9 mouse cellular contexts compared by ENCODE assay signal in genomic region chr6:52175864-52176263, GRCm38 (mm10). TPM values are rescaled to one million over a fixed set of nuclear protein-coding genes. Genes with fewer than 3 reads are reported as not detected.
DNase-seq lines count a peak whose midpoint lies in the region; ATAC-seq lines count a peak whose summit lies in the region.
"Had no signal": no experiment of that assay in that cellular context is flagged by ENCODE, and none has a peak within 500 bp of the region (broad histone marks: within the 10 kb centered on the region; RNA-seq: fewer than 3 reads in every experiment).

No protein-coding gene starts in this region.

- H3K36me3 ChIP-seq in heart, embryonic 12.5 days: no peaks in the 10 kb centered on the region
- H3K36me3 ChIP-seq in heart, embryonic 16.5 days (ENCODE audit: control insufficient read depth, insufficient read depth): no peaks in the 10 kb centered on the region
- H3K36me3 ChIP-seq in neural tube, embryonic 12.5 days: peaks cover 7% of the 10 kb centered on the region; the same call in 1 of the 2 replicates

- DNase-seq in heart, adult 18-20 months: no peak
- peak; percentile 82 to 89 for DNase-seq in kidney, postnatal 4 days
- DNase-seq in spleen, postnatal 10 days (ENCODE audit: low spot score in 2 of 2): no peak
- no peak for DNase-seq in right cerebral cortex, postnatal 14 days

- peaks cover 17% of the 10 kb centered on the region for H3K4me1 ChIP-seq in heart, embryonic 12.5 days (replicated peaks)
- H3K4me1 ChIP-seq in heart, embryonic 16.5 days (ENCODE audit: control insufficient read depth, insufficient read depth, low read length): peaks cover 2% of the 10 kb centered on the region; the same call in 1 of the 2 replicates
- H3K4me1 ChIP-seq in neural tube, embryonic 12.5 days: peaks cover 83% of the 10 kb centered on the region

- WGBS in heart, embryonic 12.5 days: 3% methylated on average over 18 of the region's 35 CpGs
- under 1% methylated on average over 25 of the region's 35 CpGs for WGBS in heart, embryonic 16.5 days
- 3% methylated on average over 22 of the region's 35 CpGs for WGBS in neural tube, embryonic 12.5 days

- peak overlapping the region; percentile 61 for H3K27ac ChIP-seq in heart, embryonic 12.5 days (ENCODE audit: poor library complexity, severe bottlenecking)
- peak overlapping the region; percentile 40 for H3K27ac ChIP-seq in heart, embryonic 16.5 days (ENCODE audit: low read length)
- H3K27ac ChIP-seq in neural tube, embryonic 12.5 days: peak overlapping the region; percentile 100
- H3K27ac ChIP-seq: liver, embryonic 14.5 days had no signal

- peaks cover 95% of the 10 kb centered on the region for H3K27me3 ChIP-seq in heart, embryonic 12.5 days (replicated peaks)
- H3K27me3 ChIP-seq in heart, embryonic 16.5 days (ENCODE audit: control insufficient read depth, insufficient read depth, low read length): peaks cover 93% of the 10 kb centered on the region
- H3K27me3 ChIP-seq in neural tube, embryonic 12.5 days (replicated peaks): no peaks in the 10 kb centered on the region

- H3K9ac ChIP-seq in heart, embryonic 12.5 days: peak overlapping the region; percentile 21; the same call in 1 of the 2 replicates
- H3K9ac ChIP-seq in heart, embryonic 16.5 days (ENCODE audit: low read length): peak overlapping the region; percentile 61
- H3K9ac ChIP-seq in neural tube, embryonic 12.5 days: peak overlapping the region; percentile 93
- H3K9ac ChIP-seq: liver, embryonic 14.5 days had no signal

- peak overlapping the region; percentile 40 for H3K4me3 ChIP-seq in heart, embryonic 12.5 days
- H3K4me3 ChIP-seq in heart, embryonic 16.5 days (ENCODE audit: low read length): peak overlapping the region; percentile 49
- peak overlapping the region; percentile 78 for H3K4me3 ChIP-seq in neural tube, embryonic 12.5 days

- ATAC-seq in heart, embryonic 12.5 days (ENCODE audit: insufficient number of reproducible peaks, low FRiP score): no peak
- ATAC-seq in heart, embryonic 16.5 days (replicated peaks; ENCODE audit: extremely low read depth, insufficient read depth, low FRiP score): no peak
- ATAC-seq in neural tube, embryonic 12.5 days (ENCODE audit: low FRiP score, low read depth): peak; percentile 55
- ATAC-seq in megakaryocyte progenitor cell, adult 5-6 weeks (replicated peaks; ENCODE audit: poor library complexity): no peak

- H3K4me2 ChIP-seq in heart, embryonic 12.5 days: peak overlapping the region; percentile 47
- peak overlapping the region; percentile 48 for H3K4me2 ChIP-seq in heart, embryonic 16.5 days (ENCODE audit: low read depth, low read length)
- H3K4me2 ChIP-seq in neural tube, embryonic 12.5 days (replicated peaks): peak overlapping the region; percentile 99

- no peaks in the 10 kb centered on the region for H3K9me3 ChIP-seq in heart, embryonic 12.5 days (replicated peaks)
- no peaks in the 10 kb centered on the region for H3K9me3 ChIP-seq in heart, embryonic 16.5 days (replicated peaks; ENCODE audit: control insufficient read depth, low read length)
- H3K9me3 ChIP-seq in neural tube, embryonic 12.5 days: no peaks in the 10 kb centered on the region

RNA-seq across cellular contexts. Expression of gene 5730596B20Rik, which starts 1.4 kb away (rescaled TPM):
- polyA plus RNA-seq in heart, embryonic 12.5 days (2016; fragmentation: Nextera tagmentation; extraction: Ambion mirVana): 0.15 and 0.36 TPM in 2 replicates
- not detected for total RNA-seq in heart, adult 18-20 months (2021)
- polyA plus RNA-seq in heart, embryonic 16.5 days (2015; fragmentation: Nextera tagmentation; extraction: Ambion mirVana): 0.13 and 0.32 TPM in 2 replicates
- polyA plus RNA-seq in neural tube, embryonic 12.5 days (2016; fragmentation: Nextera tagmentation; extraction: Ambion mirVana): 6.4 and 7.0 TPM in 2 replicates
- not detected in 2 replicates for total RNA-seq in megakaryocyte progenitor cell, adult 5-6 weeks (2015)
- not detected in 2 replicates for total RNA-seq in megakaryocyte progenitor cell, adult 5-6 weeks (2017)

RNA-seq across cellular contexts. Expression of gene Hoxa2, which starts 11.2 kb away (rescaled TPM):
- 0.98 and 1.2 TPM in 2 replicates for polyA plus RNA-seq in heart, embryonic 12.5 days (2016; fragmentation: Nextera tagmentation; extraction: Ambion mirVana)
- under 1 TPM; 0.15 TPM for total RNA-seq in heart, adult 18-20 months (2021)
- 1.5 and 2.0 TPM in 2 replicates for polyA plus RNA-seq in heart, embryonic 16.5 days (2015; fragmentation: Nextera tagmentation; extraction: Ambion mirVana)
- polyA plus RNA-seq in neural tube, embryonic 12.5 days (2016; fragmentation: Nextera tagmentation; extraction: Ambion mirVana): 25.6 and 34.2 TPM in 2 replicates
- 0.86 TPM in 1 of 2 replicates, not detected in the other for total RNA-seq in megakaryocyte progenitor cell, adult 5-6 weeks (2015)
- 0.34 TPM in 1 of 2 replicates, not detected in the other for total RNA-seq in megakaryocyte progenitor cell, adult 5-6 weeks (2017)

RNA-seq across cellular contexts. Expression of gene Hoxa4, which starts 15.7 kb away (rescaled TPM):
- polyA plus RNA-seq in heart, embryonic 12.5 days (2016; fragmentation: Nextera tagmentation; extraction: Ambion mirVana): 0.38 and 0.39 TPM in 2 replicates
- total RNA-seq in heart, adult 18-20 months (2021): under 1 TPM in 1 of 2 experiments, not detected in 1; 0.41 TPM
- polyA plus RNA-seq in heart, embryonic 16.5 days (2015; fragmentation: Nextera tagmentation; extraction: Ambion mirVana): 0.54 TPM in 1 of 2 replicates, not detected in the other
- 7.1 and 9.7 TPM in 2 replicates for polyA plus RNA-seq in neural tube, embryonic 12.5 days (2016; fragmentation: Nextera tagmentation; extraction: Ambion mirVana)
- total RNA-seq in megakaryocyte progenitor cell, adult 5-6 weeks (2015): 0.88 and 1.9 TPM in 2 replicates
- total RNA-seq in megakaryocyte progenitor cell, adult 5-6 weeks (2017): 0.71 and 1.3 TPM in 2 replicates

RNA-seq across cellular contexts. Expression of gene Hoxa1, which starts 17.7 kb away (rescaled TPM):
- 0.89 and 1.3 TPM in 2 replicates for polyA plus RNA-seq in heart, embryonic 12.5 days (2016; fragmentation: Nextera tagmentation; extraction: Ambion mirVana)
- total RNA-seq in heart, adult 18-20 months (2021): under 1 TPM; 0.12 to 0.23 TPM
- polyA plus RNA-seq in heart, embryonic 16.5 days (2015; fragmentation: Nextera tagmentation; extraction: Ambion mirVana): 0.44 and 0.68 TPM in 2 replicates
- polyA plus RNA-seq in neural tube, embryonic 12.5 days (2016; fragmentation: Nextera tagmentation; extraction: Ambion mirVana): 4.7 and 5.0 TPM in 2 replicates
- 0.15 and 0.17 TPM in 2 replicates for total RNA-seq in megakaryocyte progenitor cell, adult 5-6 weeks (2015)
- 0.10 TPM in 1 of 2 replicates, not detected in the other for total RNA-seq in megakaryocyte progenitor cell, adult 5-6 weeks (2017)

RNA-seq across cellular contexts. Expression of gene Hoxa5, which starts 28.5 kb away (rescaled TPM):
- 0.96 and 1.7 TPM in 2 replicates for polyA plus RNA-seq in heart, embryonic 12.5 days (2016; fragmentation: Nextera tagmentation; extraction: Ambion mirVana)
- under 1 TPM; 0.40 to 0.59 TPM for total RNA-seq in heart, adult 18-20 months (2021)
- polyA plus RNA-seq in heart, embryonic 16.5 days (2015; fragmentation: Nextera tagmentation; extraction: Ambion mirVana): 1.3 and 3.3 TPM in 2 replicates
- polyA plus RNA-seq in neural tube, embryonic 12.5 days (2016; fragmentation: Nextera tagmentation; extraction: Ambion mirVana): 72.6 and 76.1 TPM in 2 replicates
- 2.3 and 3.1 TPM in 2 replicates for total RNA-seq in megakaryocyte progenitor cell, adult 5-6 weeks (2015)
- 0.83 and 1.1 TPM in 2 replicates for total RNA-seq in megakaryocyte progenitor cell, adult 5-6 weeks (2017)

Comparison
In these comparisons a context has a peak if more than half of its experiments do, and no peak if none do; other contexts are left out.
1. H3K27ac ChIP-seq: peak in every context shown above with its lines; median percentile 100 in neural tube, embryonic 12.5 days; 61 in heart, embryonic 12.5 days; 40 in heart, embryonic 16.5 days.
2. H3K4me2 ChIP-seq: peak in every context shown above with its lines; median percentile 99 in neural tube, embryonic 12.5 days; 48 in heart, embryonic 16.5 days; 47 in heart, embryonic 12.5 days.
3. H3K9ac ChIP-seq: peak in every context shown above with its lines; median percentile 93 in neural tube, embryonic 12.5 days; 61 in heart, embryonic 16.5 days; 21 in heart, embryonic 12.5 days.
4. DNase-seq: peak in kidney, postnatal 4 days (2 of 2); none in heart, adult 18-20 months (0 of 2), spleen, postnatal 10 days (0 of 2) and right cerebral cortex, postnatal 14 days (single experiment).
5. Peak in every context shown above with its lines, with median percentiles within 50 percentile points of each other: H3K4me3 ChIP-seq.